Mouse (Mus musculus) left cerebral cortex, postnatal 14 days (tissue): ENCODE results near the gene Ccdc88c. TPM values are rescaled to one million over a fixed set of nuclear protein-coding genes. Genes with fewer than 3 reads are reported as not detected.

ENCODE experiments used
- DNase-seq, 2 experiments: peaks; one replicate each; pipeline ENCODE4 v3.0.0; 2021 to 2022; ENCODE audit warnings: low spot score in 2 of 2, mixed read lengths in 1 of 2
- intact Hi-C: fragments of 180-260 bp; cut with DNase I; formaldehyde crosslinking; loops from one replicate; pipeline ENCODE4 v1.15.1; 2025
- long read RNA-seq, 2 experiments: library from polyadenylated mRNA; stranded (forward); transcript quantifications; one replicate each; pipeline ENCODE4 v2.0.0; 2021
- total RNA-seq, 2 experiments: library from RNA; stranded (reverse); gene quantifications; 2 replicates each; pipeline ENCODE4 v1.2.3; 2021

Gene Ccdc88c
- total RNA-seq: 10 to 100 TPM; 21.6 to 22.4 TPM
- long read RNA-seq, experiment 1, full-length matches to known transcripts: 3 of 6 reads
- long read RNA-seq, experiment 1, partial matches to known transcripts: 1 of 6 reads
- long read RNA-seq, experiment 1, other reads (novel, unspliced or antisense): 2 of 6 reads
- long read RNA-seq, experiment 2, full-length matches to known transcripts: 4 of 8 reads
- long read RNA-seq, experiment 2, partial matches to known transcripts: 4 of 8 reads
- long read RNA-seq, experiment 2, other reads (novel, unspliced or antisense): 0 of 8 reads

- peak; percentile 78 to 85 for DNase-seq
- intact Hi-C loops: loop anchor here (1.0 to 2.0 kb wide), 3 partner anchors 40 to 93 kb away; no protein-coding TSS in a partner anchor
These were observed at the start of gene Ccdc88c for GRCm38 (mm10) chr12:101028954-101029731. Gene Ccdc88c (minus strand): TSS chr12:101029056.

- intact Hi-C loops: no loop called here
- DNase-seq: no peak
These were observed 49.1 kb upstream of the Ccdc88c start for GRCm38 (mm10) chr12:101077955-101078354.

GRCm38 (mm10) chr12:101075433-101075832 is 46.6 kb upstream of the Ccdc88c start:
- no peak for DNase-seq
- intact Hi-C loops: no loop called here

- no peak for DNase-seq
- intact Hi-C loops: no loop called here
These were observed 46.1 kb upstream of the Ccdc88c start for GRCm38 (mm10) chr12:101074821-101075429.

- intact Hi-C loops: no loop called here
- no peak for DNase-seq
These were observed 41.0 kb upstream of the Ccdc88c start for GRCm38 (mm10) chr12:101069813-101070212.

GRCm38 (mm10) chr12:101066329-101066728 is 37.5 kb upstream of the Ccdc88c start:
- intact Hi-C loops: no loop called here

GRCm38 (mm10) chr12:101039956-101040355 is 11.1 kb upstream of the Ccdc88c start:
- intact Hi-C loops: loop anchor here (10.0 kb wide), 1 partner anchor 185 kb away; no protein-coding TSS in a partner anchor
- no peak for DNase-seq

More at GRCm38 (mm10) chr12:101066329-101066728, 37.5 kb upstream of the Ccdc88c start:
- DNase-seq: no peak

GRCm38 (mm10) chr12:101028247-101028953 is 456 bp downstream of the Ccdc88c start:
- intact Hi-C loops: loop anchor here (2.0 kb wide), 1 partner anchor 40 kb away; no protein-coding TSS in a partner anchor
- DNase-seq: no peak

- peak in 1 of 2 experiments; percentile 53 for DNase-seq
- intact Hi-C loops: loop anchor here (2.0 kb wide), 1 partner anchor 39 kb away; no protein-coding TSS in a partner anchor
These were observed 1.2 kb downstream of the Ccdc88c start for GRCm38 (mm10) chr12:101027451-101028246.

GRCm38 (mm10) chr12:101026946-101027345 is 1.9 kb downstream of the Ccdc88c start:
- intact Hi-C loops: no loop called here
- DNase-seq: peak; percentile 49 to 60

- intact Hi-C loops: no loop called here
- DNase-seq: peak in 1 of 2 experiments; percentile 33
These were observed 2.3 kb downstream of the Ccdc88c start for GRCm38 (mm10) chr12:101026518-101026917.

GRCm38 (mm10) chr12:101026025-101026424 is 2.8 kb downstream of the Ccdc88c start:
- intact Hi-C loops: no loop called here
- DNase-seq: no peak

GRCm38 (mm10) chr12:101025379-101025778 is 3.5 kb downstream of the Ccdc88c start:
- no peak for DNase-seq
- intact Hi-C loops: no loop called here

GRCm38 (mm10) chr12:101024824-101025223 is 4.0 kb downstream of the Ccdc88c start:
- intact Hi-C loops: no loop called here
- no peak for DNase-seq

GRCm38 (mm10) chr12:101023143-101023542 is 5.7 kb downstream of the Ccdc88c start:
- intact Hi-C loops: no loop called here
- no peak for DNase-seq

- intact Hi-C loops: no loop called here
- DNase-seq: no peak
These were observed 6.5 kb downstream of the Ccdc88c start for GRCm38 (mm10) chr12:101022353-101022752.

GRCm38 (mm10) chr12:101021484-101022226 is 7.2 kb downstream of the Ccdc88c start:
- intact Hi-C loops: no loop called here
- no peak for DNase-seq
